Mouse (Mus musculus) limb, embryonic 12.5 days (tissue): Measurements from ENCODE around the gene Tardbp. TPM values are rescaled to one million over a fixed set of nuclear protein-coding genes. Genes with fewer than 3 reads are reported as not detected.

Source experiments
- ATAC-seq: fragments of 200-750 bp; cut with Nextera tagmentation; 2 replicates; pipeline ENCODE4 v1.8.0; 2017; ENCODE audit warnings: low read depth, moderate TSS enrichment; ENCODE audit not compliant: insufficient number of reproducible peaks, insufficient read depth, low FRiP score, low TSS enrichment
- H3K27ac ChIP-seq: fragments of 300-500 bp; sonication (generic); 2 replicates; pipeline ENCODE4 v1.5.1; 2016; ENCODE audit warnings: mild to moderate bottlenecking, moderate library complexity
- H3K27me3 ChIP-seq: fragments of 300-500 bp; sonication (generic); 2 replicates; pipeline ENCODE4 v1.6.1; 2016; ENCODE audit warnings: mild to moderate bottlenecking, moderate library complexity
- H3K36me3 ChIP-seq: fragments of 300-500 bp; sonication (generic); 2 replicates; pipeline ENCODE4 v1.6.1; 2016; ENCODE audit warnings: mild to moderate bottlenecking, moderate library complexity
- H3K4me1 ChIP-seq: fragments of 300-500 bp; sonication (generic); replicated peaks from 2 replicates; pipeline ENCODE4 v1.6.1; 2016
- H3K4me2 ChIP-seq: fragments of 300-500 bp; sonication (generic); 2 replicates; pipeline ENCODE4 v1.6.1; 2016; ENCODE audit warnings: mild to moderate bottlenecking, moderate library complexity
- H3K4me3 ChIP-seq: fragments of 300-500 bp; sonication (generic); replicated peaks from 2 replicates; pipeline ENCODE4 v1.5.1; 2016; ENCODE audit warnings: mild to moderate bottlenecking
- H3K9ac ChIP-seq: fragments of 300-500 bp; sonication (generic); replicated peaks from 2 replicates; pipeline ENCODE4 v1.6.1; 2016; ENCODE audit warnings: mild to moderate bottlenecking, moderate library complexity
- H3K9me3 ChIP-seq: fragments of 300-500 bp; sonication (generic); 2 replicates; pipeline ENCODE4 v1.6.1; 2016; ENCODE audit warnings: mild to moderate bottlenecking, moderate library complexity
- WGBS: fragments of 180-500 bp; shearing (Covaris S2); methylation state at CpG from one replicate; pipeline ENCODE4 v1.1.7; 2016; 5-methylcytosine and 5-hydroxymethylcytosine counted together
- polyA plus RNA-seq: library from polyadenylated mRNA; unstranded; fragments of >200 nt; fragmentation: Nextera tagmentation; extraction: Ambion mirVana; gene quantifications from 2 replicates; pipeline ENCODE4 v1.2.1, GENCODE M21; 2016

The Tardbp gene
- polyA plus RNA-seq, 1 experiment from 2014 or later: 398 TPM

GRCm38 (mm10) chr4:148612557-148612956, 14.3 kb downstream of the Tardbp start:
- Histone ChIP-seq H3K4me3 (no peak overlapping the region), H3K4me2 (no peak overlapping the region), H3K36me3 (peaks cover 82% of the 10 kb centered on the region), H3K27me3 (no peaks in the 10 kb centered on the region), H3K4me1 (0 out of 2 replicates have a peak, but pooled peaks cover 3% of the 10 kb centered on the region), H3K9me3 (no peaks in the 10 kb centered on the region), H3K9ac (no peak overlapping the region), H3K27ac (no peak overlapping the region)
- WGBS: 69% methylated on average over 4 of the region's 4 CpGs
- ATAC-seq: no peak

DNA sequence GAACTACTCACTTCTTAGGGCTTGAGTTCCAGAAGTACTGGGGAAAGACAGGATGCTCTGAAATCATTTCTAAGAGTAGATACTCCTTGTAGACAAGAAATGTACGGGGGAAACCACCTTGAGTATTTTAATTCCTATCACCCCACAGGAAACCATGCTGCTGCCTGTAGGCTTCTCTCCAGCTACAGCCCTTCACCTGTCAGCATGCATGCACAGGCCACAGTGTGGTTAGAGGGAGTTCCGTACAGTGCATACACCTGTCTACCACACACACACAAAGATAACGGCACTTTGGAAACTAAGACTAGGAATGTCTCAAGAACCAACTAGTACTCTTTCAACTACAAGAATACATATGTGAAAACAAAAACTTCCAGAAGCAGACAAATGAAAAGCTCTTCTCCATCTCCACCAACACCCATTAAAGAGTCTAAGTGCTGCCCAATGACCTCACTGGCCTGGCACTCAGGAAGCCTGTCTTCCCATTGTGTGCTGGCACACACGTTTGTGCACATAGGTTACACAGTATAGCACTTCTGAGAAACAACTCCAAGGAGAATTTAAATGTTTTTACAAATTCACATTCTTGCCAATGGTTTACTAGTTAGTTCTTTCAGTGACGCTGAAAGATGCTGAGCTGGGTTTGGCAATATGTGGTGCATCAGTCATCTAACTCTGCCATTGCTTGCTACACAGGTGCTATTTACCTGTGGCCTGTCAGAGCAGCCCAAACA, 16.0 kb downstream of the Tardbp start:
- no peak for ATAC-seq
- Histone ChIP-seq H3K9ac (no peak overlapping the region), H3K36me3 (peaks cover 71% of the 10 kb centered on the region), H3K4me2 (no peak overlapping the region), H3K9me3 (no peaks in the 10 kb centered on the region), H3K4me1 (0 out of 2 replicates have a peak, but pooled peaks cover 3% of the 10 kb centered on the region), H3K27ac (no peak overlapping the region), H3K4me3 (no peak overlapping the region), H3K27me3 (no peaks in the 10 kb centered on the region)
- 83% methylated on average over 5 of the region's 5 CpGs for WGBS

GRCm38 (mm10) chr4:148609805-148610204, 17.0 kb downstream of the Tardbp start:
- Histone ChIP-seq H3K27me3 (no peaks in the 10 kb centered on the region), H3K4me3 (no peak overlapping the region), H3K27ac (0 out of 2 replicates have a peak overlapping the region, but pooled peaks have one; percentile 17), H3K4me1 (0 out of 2 replicates have a peak, but pooled peaks cover 3% of the 10 kb centered on the region), H3K9ac (no peak overlapping the region), H3K4me2 (no peak overlapping the region), H3K9me3 (no peaks in the 10 kb centered on the region), H3K36me3 (peaks cover 61% of the 10 kb centered on the region)
- ATAC-seq: no peak
- WGBS: 80% methylated on average over 5 of the region's 5 CpGs

- H3K27me3 ChIP-seq: no peaks in the 10 kb centered on the region
- no peak overlapping the region; the same call in 1 of the 2 replicates for H3K27ac ChIP-seq
- H3K9me3 ChIP-seq: no peaks in the 10 kb centered on the region
- ATAC-seq: no peak
- H3K36me3 ChIP-seq: peaks cover 43% of the 10 kb centered on the region
- H3K4me1 ChIP-seq: no peaks in the 10 kb centered on the region
- WGBS: 27% methylated on average over 5 of the region's 5 CpGs
- H3K4me2 ChIP-seq: no peak overlapping the region
- no peak overlapping the region for H3K9ac ChIP-seq
- H3K4me3 ChIP-seq: no peak overlapping the region
Measured at GRCm38 (mm10) chr4:148607758-148608157, 19.1 kb downstream of the Tardbp start.

DNA sequence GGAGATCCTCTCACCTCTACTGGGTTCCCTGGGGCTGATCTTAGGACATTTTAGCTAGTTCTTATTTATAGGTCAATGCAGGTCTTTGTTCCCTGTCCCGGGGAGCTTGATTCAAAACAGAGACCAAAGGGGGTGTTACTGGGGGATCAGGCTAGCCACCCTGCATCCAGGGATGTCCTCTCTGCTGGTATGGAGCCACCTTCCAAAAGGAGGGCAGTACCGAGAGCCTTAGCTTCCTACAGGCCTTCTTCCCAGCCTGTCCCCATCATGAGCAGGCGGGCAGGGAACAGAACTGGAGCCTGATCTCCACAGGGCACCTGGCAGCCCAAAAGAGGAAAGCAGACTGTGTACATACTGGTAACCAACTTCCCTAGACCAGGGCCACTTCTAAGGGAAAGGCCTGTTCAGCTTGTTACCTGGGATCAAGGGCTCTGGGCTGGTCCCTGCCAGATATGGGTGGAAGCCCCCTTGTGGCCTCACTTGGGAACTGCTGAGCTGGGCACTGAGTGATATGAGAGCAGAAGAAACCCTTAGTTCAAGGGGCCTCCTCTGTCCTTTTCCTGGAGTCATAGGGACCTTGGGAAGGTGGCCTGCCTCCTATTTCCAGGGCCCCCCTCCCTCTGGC, 22.2 kb downstream of the Tardbp start:
- ATAC-seq: no peak
- H3K9me3 ChIP-seq: no peaks in the 10 kb centered on the region
- H3K27me3 ChIP-seq: no peaks in the 10 kb centered on the region
- no peak overlapping the region for H3K4me2 ChIP-seq
- no peaks in the 10 kb centered on the region for H3K4me1 ChIP-seq
- no peak overlapping the region for H3K4me3 ChIP-seq
- 89% methylated on average over 3 of the region's 3 CpGs for WGBS
- H3K9ac ChIP-seq: no peak overlapping the region
- no peak overlapping the region for H3K27ac ChIP-seq
- peaks cover 17% of the 10 kb centered on the region for H3K36me3 ChIP-seq

GRCm38 (mm10) chr4:148604141-148604540, 22.7 kb downstream of the Tardbp start:
- ATAC-seq: no peak
- H3K27ac ChIP-seq: no peak overlapping the region
- no peak overlapping the region for H3K4me3 ChIP-seq
- no peaks in the 10 kb centered on the region for H3K9me3 ChIP-seq
- no peaks in the 10 kb centered on the region for H3K4me1 ChIP-seq
- 79% methylated on average over 7 of the region's 7 CpGs for WGBS
- H3K4me2 ChIP-seq: no peak overlapping the region
- no peaks in the 10 kb centered on the region for H3K27me3 ChIP-seq
- H3K36me3 ChIP-seq: peaks cover 19% of the 10 kb centered on the region
- no peak overlapping the region for H3K9ac ChIP-seq

DNA sequence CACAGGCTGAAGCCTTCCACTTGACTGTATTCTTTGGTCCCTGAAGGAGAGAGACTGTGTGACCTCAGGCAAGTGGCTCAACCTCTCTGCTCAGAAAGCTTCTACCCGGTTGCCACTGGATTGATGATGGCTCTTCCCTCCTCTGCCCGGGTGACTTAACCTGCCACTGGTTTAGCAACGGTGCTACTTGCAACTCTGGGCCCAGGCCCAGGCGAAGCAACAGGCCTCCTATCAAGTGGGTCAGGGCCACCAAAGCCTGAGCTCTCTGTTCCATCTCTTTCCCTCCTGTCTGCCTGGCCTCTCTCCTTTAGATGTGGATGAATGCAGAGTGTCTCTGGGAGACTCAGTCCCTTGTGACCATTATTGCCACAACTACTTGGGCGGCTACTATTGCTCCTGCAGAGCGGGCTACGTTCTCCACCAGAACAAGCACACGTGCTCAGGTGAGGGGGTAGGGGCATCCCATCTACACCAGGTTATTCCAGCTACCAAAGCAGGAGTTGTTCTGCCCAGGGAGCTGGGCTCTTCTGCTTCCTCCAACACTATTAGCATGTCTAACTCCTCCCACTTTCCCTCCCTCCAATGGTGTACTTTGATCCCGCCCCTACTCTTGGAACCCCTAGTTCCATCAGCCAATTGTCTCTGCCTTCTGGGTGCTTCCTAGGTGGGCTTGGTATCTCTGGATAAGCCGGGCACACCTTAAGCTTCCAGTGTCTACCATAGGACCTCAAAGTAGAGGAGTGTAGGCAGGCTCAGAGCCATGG, 23.3 kb downstream of the Tardbp start:
- Histone ChIP-seq H3K4me3 (no peak overlapping the region), H3K27ac (no peak overlapping the region), H3K27me3 (no peaks in the 10 kb centered on the region), H3K4me1 (no peaks in the 10 kb centered on the region), H3K9ac (no peak overlapping the region), H3K4me2 (no peak overlapping the region), H3K36me3 (peaks cover 24% of the 10 kb centered on the region), H3K9me3 (no peaks in the 10 kb centered on the region)
- no peak for ATAC-seq
- 70% methylated on average over 10 of the region's 10 CpGs for WGBS

DNA sequence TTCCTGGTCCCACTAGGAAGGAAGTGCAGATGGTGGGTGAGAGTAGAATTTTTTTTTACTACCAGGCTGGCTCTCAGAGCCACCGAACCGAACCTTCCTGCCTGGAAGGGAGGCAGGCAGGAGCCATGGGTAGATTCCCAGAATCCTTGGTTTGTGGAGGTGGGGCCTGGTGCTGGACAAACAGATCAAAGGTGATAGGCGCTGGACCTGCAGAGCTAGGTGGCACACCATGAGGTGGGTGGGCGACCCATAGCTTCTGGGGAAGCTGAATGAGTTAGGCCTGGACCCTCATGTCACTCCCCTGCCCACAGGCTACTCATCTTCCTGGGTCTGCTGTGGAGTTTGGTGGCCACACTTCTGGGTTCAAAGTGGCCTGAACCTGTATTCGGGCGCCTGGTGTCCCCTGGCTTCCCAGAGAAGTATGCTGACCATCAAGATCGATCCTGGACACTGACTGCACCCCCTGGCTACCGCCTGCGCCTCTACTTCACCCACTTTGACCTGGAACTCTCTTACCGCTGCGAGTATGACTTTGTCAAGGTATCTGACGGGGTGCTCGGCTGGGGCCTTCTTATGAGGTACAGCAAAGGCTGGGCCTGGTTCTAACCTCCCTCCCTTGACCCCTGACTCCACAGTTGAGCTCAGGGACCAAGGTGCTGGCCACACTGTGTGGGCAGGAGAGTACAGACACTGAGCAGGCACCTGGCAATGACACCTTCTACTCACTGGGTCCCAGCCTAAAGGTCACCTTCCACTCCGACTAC, 24.3 kb downstream of the Tardbp start, which contains the start of gene Masp2:
Gene Masp2, plus strand, starts transcription at position 198 of the 764 bp plus-strand sequence.
- Histone ChIP-seq H3K9ac (no peak within 1 kb of the TSS), H3K27me3 (no peaks in the 10 kb centered on the region), H3K4me1 (no peaks in the 10 kb centered on the region), H3K27ac (no peak within 1 kb of the TSS), H3K4me3 (no peak within 1 kb of the TSS), H3K9me3 (no peaks in the 10 kb centered on the region), H3K36me3 (peaks cover 27% of the 10 kb centered on the region), H3K4me2 (no peak within 1 kb of the TSS)
- WGBS: 92% methylated on average over 14 of the region's 14 CpGs
- ATAC-seq: no peak

DNA sequence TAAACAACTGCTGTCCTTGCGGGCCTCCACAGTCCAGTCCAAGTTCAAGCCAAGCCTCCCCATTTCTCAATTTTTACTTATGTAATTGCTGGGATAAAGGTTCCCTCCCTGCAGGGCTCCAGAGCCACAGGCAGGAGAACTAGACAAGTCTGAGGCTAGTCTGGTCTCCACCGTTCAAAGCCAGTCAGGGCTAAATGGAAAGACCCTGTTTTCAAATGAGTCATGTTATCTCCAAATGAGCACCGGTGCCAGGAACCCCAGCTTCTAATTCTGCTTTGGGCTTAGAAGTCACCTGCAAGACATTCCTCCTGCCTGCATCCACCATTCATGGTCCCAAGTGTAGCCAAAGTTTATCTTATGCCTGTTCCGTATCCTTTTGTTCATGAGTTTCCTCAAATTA, 24.9 kb downstream of the Tardbp start:
- WGBS: 87% methylated on average over 4 of the region's 4 CpGs

GRCm38 (mm10) chr4:148600316-148600715, 26.5 kb downstream of the Tardbp start:
- H3K9ac ChIP-seq: no peak overlapping the region
- no peak overlapping the region for H3K4me3 ChIP-seq
- H3K27me3 ChIP-seq: no peaks in the 10 kb centered on the region
- H3K27ac ChIP-seq: no peak overlapping the region
- ATAC-seq: no peak
- H3K4me2 ChIP-seq: no peak overlapping the region
- 75% methylated on average over 4 of the region's 4 CpGs for WGBS
- H3K9me3 ChIP-seq: no peaks in the 10 kb centered on the region
- H3K36me3 ChIP-seq: peaks cover 44% of the 10 kb centered on the region
- H3K4me1 ChIP-seq: no peaks in the 10 kb centered on the region

More for the DNA sequence above, 24.9 kb downstream of the Tardbp start:
- Histone ChIP-seq H3K4me3 (no peak overlapping the region), H3K9me3 (no peaks in the 10 kb centered on the region), H3K9ac (no peak overlapping the region), H3K4me1 (no peaks in the 10 kb centered on the region), H3K4me2 (no peak overlapping the region), H3K27ac (no peak overlapping the region), H3K36me3 (peaks cover 28% of the 10 kb centered on the region), H3K27me3 (no peaks in the 10 kb centered on the region)
- ATAC-seq: no peak
